Mouse (Mus musculus) lung, adult 2 months (tissue): ENCODE results near the gene Fgf12. TPM values are rescaled to one million over a fixed set of nuclear protein-coding genes. Genes with fewer than 3 reads are reported as not detected.

Experiments
- DNase-seq: peaks from one replicate; pipeline ENCODE4 v3.0.0; 2022
- H3K4me1 ChIP-seq: fragments of 200-500 bp; 2 replicates; pipeline ENCODE4 v1.6.1; 2011; ENCODE audit warnings: low read length; ENCODE audit not compliant: control insufficient read depth, insufficient read depth
- H3K4me3 ChIP-seq: fragments of 200-500 bp; replicated peaks from 2 replicates; pipeline ENCODE3; 2011; ENCODE audit warnings: low read depth, mild to moderate bottlenecking, control low read depth, low read length; ENCODE audit errors: extremely low read depth
- CTCF ChIP-seq: fragments of 200-500 bp; IDR thresholded peaks from 2 replicates; pipeline ENCODE4 v1.5.1; 2011; ENCODE audit warnings: mild to moderate bottlenecking, low read length, control low read depth; ENCODE audit not compliant: insufficient read depth
- POLR2A ChIP-seq: fragments of 200-500 bp; IDR thresholded peaks from 2 replicates; pipeline ENCODE4 v1.6.1; 2011; ENCODE audit warnings: low read depth, mild to moderate bottlenecking, control low read depth, low read length, borderline replicate concordance; ENCODE audit errors: extremely low read depth
- WGBS: fragments of 180-500 bp; shearing (Covaris S2); methylation state at CpG from one replicate; pipeline ENCODE4 v1.1.7; 2018; 5-methylcytosine and 5-hydroxymethylcytosine counted together
- polyA plus RNA-seq: library from polyadenylated mRNA; depleted of rRNA; stranded (reverse); fragments of >200 nt; gene quantifications from 2 replicates; pipeline ENCODE4 v1.2.3, GENCODE M21; 2012; rRNA removed

Gene Fgf12
- polyA plus RNA-seq, 1 experiment, result 0.95 TPM

DNA sequence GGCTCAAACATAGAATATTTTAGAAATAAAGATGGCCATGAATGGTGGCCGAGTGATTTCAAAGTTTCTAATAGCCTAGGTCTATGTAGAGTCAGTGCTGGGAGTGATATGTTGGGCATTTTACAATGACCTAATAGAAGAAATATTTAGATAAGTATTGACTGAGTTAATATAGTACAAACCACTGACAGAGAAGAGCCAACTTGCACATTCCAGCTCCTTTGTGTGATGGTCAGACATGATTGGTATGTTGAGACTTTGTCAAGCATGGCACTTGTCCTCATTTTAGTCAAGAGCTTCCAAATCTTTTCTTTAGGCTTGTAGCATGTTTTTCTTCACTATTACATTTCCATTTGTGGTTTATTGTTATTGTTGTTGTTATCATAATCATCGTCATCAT, 596.4 kb downstream of the Fgf12 start:
- no peak for TF ChIP-seq CTCF
- no peak for TF ChIP-seq POLR2A
- H3K4me3 ChIP-seq, result no peak overlapping the region
- no peaks in the 10 kb centered on the region for H3K4me1 ChIP-seq
- WGBS, result 81% methylated on average over 2 of the region's 2 CpGs
- DNase-seq, result no peak

DNA sequence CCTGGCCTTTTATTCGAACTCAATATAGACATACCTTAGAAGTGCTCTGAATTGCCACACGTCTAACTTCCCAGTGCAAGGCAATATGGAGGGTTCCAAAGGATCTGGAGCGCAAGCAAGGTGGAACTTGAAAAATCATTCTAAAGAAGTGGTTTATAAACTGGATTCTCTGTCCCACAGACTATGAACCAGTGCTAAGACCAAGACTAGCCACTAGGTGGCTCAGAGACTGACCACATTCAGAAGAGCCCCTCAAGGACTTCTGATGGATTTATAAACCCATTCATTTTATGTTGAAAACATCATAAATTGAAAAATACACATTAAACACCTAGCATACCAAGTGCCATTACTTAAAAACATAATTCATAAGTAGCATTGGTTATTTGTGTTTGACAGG, 611.9 kb downstream of the Fgf12 start:
- no peak for DNase-seq
- TF ChIP-seq CTCF (no peak), POLR2A (no peak)
- Histone ChIP-seq H3K4me3 (no peak overlapping the region), H3K4me1 (no peaks in the 10 kb centered on the region)
- 71% methylated on average over 3 of the region's 3 CpGs for WGBS

DNA sequence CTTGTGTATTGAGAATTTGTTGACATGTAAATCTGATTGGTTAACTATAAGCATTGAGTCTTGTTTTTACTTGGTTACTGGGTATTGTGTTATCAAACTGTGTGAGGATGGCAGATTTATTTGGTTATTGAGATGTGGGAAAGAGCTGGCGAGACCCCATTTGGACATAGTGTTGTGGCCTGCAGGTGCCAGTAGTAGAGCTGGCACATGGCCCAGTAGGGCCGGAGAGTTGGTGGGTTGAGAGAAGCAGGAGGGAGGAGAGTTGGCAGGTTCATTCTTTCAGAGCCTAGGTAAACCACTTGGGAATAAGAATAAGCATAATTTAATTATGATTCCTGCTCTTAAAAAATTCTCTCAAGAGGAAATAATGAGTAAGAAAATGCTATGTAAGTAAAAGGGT, 625.9 kb downstream of the Fgf12 start:
- 69% methylated on average over 2 of the region's 2 CpGs for WGBS
- Histone ChIP-seq H3K4me3 (no peak overlapping the region), H3K4me1 (no peaks in the 10 kb centered on the region)
- TF ChIP-seq CTCF (no peak), POLR2A (no peak)
- no peak for DNase-seq

Other genes with a start within 250 kb of the Fgf12 start
- gene Mb21d2, start 176.6 kb upstream of the Fgf12 start, polyA plus RNA-seq, result 8.3 and 8.8 TPM in 2 replicates